Mouse (Mus musculus) cerebellum, postnatal 25 days (tissue): ENCODE measurements around the gene Zfp944.
"Not testable (repeated sequence)": the region's sequence is repeated elsewhere in the genome, so short reads cannot be mapped to it uniquely, and the experiment has no call there.

Experiments
- DNase-seq, 2 experiments: peaks; one replicate each; pipeline ENCODE4 v3.0.0; 2021; ENCODE audit warnings: mixed read lengths in 2 of 2

Zfp944 gene

GRCm38 (mm10) chr17:22361101-22361781 lies at the start of gene Zfp944, which contains the start of gene Zfp758:
Gene Zfp944, minus strand, starts transcription at chr17:22361400.
Gene Zfp758, plus strand, starts transcription at chr17:22361453.
- peak; percentile 57 to 70 for DNase-seq

- DNase-seq, result peak in 1 of 2 experiments; percentile 45
These were observed 49.6 kb upstream of the Zfp944 start for GRCm38 (mm10) chr17:22410756-22411155.

GRCm38 (mm10) chr17:22363895-22364294 lies 2.7 kb upstream of the Zfp944 start:
- DNase-seq, result no peak

GRCm38 (mm10) chr17:22360572-22360971 lies 628 bp downstream of the Zfp944 start:
- no peak for DNase-seq

- peak in 1 of 2 experiments; percentile 46 for DNase-seq
These were observed 8.4 kb downstream of the Zfp944 start for GRCm38 (mm10) chr17:22352794-22353193.

- not testable (repeated sequence) for DNase-seq
These were observed 46.0 kb downstream of the Zfp944 start for GRCm38 (mm10) chr17:22315247-22315646.

GRCm38 (mm10) chr17:22314730-22315226 lies 46.4 kb downstream of the Zfp944 start, which contains the start of gene CT030661.1:
Gene CT030661.1, minus strand, starts transcription at chr17:22314837.
- peak; percentile 84 to 92 for DNase-seq

- peak in 1 of 2 experiments; percentile 2 for DNase-seq
These were observed 47.0 kb downstream of the Zfp944 start for GRCm38 (mm10) chr17:22314219-22314618.
